Mouse (Mus musculus) adipocyte (in vitro differentiated cells): ENCODE measurements around the gene Gata5.

Experiments
- DNase-seq: peaks from one replicate; pipeline ENCODE4 v3.0.0-alpha.2; 2016; ENCODE audit warnings: low spot score

Gata5 gene

DNA sequence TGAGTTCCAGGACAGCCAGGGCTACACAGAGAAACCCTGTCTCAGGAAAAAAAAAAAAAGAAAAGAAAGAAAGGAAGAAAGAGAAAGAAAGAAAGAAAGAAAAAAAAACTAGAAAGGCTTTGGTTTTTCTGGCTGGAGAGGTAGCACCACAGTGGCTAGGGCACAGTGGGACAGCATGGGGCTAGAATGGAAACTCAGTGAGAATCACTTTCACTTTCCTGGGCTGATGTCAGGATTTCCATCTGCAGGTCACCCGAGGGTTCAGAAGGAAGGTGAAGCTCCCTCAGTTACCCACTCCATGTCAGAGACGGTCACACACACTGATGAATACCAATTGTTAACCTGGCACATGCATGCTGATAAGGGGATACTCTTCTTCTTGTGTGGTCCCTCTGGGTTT lies 26.8 kb downstream of the Gata5 start:
- no peak for DNase-seq

DNA sequence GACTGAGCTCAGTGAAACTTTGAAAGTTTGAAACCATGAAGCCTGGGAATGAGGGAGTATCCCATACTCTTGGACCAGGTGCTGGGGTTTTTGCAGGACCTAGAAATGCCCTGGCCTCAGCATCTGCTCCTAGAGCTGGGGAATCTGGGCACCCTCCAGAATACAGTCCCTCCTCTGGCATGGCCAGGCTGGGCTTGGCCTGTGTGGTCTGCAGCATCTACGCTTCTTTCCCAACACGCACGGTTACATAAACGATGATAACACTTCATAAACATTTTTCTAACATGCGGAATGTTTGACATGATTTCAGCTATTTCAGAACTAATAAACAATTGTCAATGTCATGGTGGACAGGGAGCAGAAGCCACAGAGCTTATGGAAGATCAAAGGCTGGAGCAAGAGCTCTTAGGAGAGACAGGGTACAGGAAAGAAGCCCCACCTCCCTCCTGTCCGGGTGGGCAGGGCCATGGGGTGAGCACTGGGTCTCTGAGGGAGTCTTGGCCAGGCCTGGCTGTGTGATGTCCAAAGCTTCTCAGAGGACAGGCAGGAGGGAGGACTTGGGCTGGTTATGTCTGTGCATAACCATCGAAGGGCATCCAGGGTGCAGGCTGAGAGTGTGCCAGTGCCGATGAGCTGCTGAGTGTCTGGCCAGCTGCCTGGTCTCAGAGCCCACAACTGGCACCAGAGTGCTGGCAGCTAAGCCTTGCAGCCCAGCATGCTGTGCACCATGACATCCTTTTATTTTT lies 27.9 kb downstream of the Gata5 start:
- DNase-seq: peak; percentile 37

DNA sequence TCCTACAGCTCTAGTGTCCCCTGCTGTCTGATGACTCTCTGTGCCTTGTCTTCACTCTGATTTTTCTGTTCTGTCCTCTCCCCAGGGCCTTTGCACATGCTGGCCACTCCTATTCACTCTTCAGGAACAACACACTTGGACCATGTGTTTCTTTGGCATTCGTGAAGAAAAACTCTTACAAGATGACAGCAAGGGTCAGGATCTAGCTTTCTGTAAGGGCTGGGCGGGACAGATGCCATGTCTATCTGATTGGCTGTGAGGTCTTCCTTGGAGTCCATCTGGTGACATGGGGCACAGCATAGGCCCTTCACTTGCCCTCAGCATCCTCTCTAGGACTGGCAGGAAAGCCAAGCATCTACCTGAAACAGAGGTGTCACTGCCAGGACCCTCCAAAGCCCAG lies 28.5 kb downstream of the Gata5 start:
- DNase-seq: no peak

DNA sequence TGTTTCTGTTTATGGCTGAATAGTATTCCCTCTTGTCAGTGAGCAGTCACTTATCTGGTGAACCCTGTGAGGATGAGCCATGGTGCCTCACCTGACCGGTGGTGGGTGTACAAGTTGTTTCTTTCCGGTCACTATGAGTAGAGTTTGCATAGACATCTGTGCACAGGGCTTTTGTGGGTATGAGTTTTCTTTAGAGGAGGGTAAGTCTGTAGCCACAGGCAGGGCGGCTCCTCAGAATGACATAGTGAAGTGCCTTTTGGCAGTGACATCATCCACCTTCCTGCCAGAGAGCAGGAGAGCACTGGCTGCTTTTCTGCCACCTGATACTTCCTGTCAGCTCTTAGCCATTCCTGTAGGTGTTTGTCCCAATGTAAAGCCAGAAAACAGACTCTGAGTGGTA lies 29.0 kb downstream of the Gata5 start:
- DNase-seq: no peak

DNA sequence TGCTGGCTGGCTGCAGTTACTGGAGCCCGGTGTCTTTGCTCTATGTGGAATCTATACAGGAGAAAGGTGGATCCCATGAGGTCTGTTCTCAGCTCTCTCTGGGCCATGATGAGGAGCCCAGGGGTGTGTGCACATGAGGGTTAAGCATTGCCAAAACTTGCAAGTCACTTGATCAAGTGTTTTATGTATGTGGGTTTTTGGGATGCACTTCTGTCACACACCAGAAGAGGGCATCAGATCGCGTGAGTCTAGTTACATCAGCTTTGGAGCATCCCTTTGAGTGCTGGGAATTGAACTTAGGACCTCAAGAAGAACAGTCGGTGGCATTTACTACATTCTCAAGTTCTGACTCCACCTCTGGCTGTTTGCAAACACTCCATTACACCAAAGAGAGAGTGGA lies 29.9 kb downstream of the Gata5 start:
- DNase-seq: no peak

DNA sequence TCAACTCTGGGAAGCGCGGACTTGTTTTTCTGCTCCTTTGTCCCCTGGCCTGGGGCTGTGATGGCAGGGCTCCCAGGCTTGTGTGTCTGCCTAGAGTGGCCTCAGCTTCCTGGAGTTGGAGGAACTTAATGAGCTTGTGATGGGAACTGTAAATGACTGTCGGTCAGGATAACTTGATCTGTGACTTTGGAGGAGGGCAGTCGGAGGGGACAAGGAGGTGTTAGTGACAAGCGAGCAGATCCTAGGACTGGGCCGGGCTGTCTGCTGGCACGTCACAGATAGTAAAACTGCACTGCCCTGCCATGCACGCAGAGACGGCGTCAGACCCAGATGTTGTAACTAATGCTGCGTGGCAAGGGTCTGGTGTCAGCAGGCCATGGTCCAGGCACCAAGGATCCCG lies 31.0 kb downstream of the Gata5 start:
- no peak for DNase-seq

DNA sequence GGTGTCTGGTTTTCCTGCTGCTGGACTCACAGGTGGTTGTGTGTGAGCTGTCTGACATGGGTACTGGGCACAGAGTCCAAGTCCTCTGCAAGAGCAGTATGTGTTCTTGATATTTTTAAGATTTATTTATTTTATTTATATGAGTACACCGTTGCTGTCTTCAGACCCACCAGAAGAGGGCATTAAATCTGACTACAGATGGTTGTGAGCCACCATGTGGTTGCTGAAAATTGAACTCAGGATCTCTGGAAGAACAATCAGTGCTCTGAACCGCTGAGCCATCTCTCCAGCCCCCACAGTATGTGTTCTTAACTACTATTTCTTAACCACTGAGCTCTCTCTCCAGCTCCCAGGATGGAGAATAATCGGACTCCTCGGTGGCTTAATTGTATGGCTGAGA lies 32.3 kb downstream of the Gata5 start:
- no peak for DNase-seq

DNA sequence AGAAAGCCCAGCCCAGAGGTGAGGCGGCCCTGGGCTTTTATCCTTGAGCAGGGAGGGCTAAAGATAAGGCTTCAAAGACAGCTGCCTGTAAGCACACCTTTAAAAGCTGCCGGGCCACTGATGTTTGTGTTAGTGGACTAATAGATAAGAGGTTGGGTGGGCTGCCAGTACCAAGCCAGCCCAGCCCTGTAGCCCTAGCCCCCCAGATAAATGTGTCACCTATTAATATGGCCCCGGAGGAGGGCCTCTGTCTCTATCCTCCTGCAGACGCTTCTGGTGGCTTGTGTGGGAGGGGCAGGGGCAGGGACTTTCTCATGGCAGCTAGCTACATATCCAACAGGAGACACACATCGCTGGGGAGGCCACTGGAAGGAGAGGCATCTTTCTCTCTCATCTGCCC lies 33.7 kb downstream of the Gata5 start:
- DNase-seq: no peak

DNA sequence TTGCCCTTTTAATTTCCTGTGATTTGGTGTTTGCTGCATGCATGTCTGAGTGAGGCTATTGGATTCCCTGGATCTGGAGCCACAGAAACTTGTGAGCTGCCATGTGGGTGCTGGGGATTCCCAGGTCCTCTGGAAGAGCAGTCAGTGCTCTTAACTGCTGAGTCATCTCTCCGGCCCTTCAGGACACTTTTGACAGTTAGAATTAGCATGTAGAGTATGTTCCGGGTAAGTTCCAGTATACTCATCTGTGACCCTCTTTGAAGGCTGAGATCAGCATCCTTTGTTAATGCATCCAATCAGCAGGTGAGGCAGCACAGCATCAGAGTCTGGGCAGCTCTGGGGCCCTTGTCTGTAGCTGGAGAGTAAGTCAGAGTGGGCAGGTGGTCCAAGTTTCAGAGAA lies 34.2 kb downstream of the Gata5 start:
- DNase-seq: no peak

DNA sequence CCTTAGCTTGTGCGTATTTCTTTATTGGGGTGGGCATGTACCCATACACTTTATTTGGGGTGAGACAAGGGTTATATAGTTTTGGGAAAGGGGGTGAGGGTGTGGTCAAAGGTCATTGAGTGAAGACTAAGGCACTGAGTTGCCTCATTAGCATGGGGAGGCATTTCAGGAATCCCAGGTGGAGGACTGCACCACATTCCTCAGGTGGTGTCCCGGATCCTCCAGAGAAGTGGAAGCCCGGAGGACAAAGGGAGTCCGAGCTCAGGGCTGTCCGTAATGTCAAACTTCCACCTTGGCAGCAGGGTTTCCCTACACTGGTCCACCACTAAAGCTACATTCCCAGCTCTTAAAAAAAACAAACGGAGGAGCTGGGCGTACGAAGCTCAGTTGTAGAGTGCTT lies 41.6 kb downstream of the Gata5 start:
- DNase-seq: no peak

DNA sequence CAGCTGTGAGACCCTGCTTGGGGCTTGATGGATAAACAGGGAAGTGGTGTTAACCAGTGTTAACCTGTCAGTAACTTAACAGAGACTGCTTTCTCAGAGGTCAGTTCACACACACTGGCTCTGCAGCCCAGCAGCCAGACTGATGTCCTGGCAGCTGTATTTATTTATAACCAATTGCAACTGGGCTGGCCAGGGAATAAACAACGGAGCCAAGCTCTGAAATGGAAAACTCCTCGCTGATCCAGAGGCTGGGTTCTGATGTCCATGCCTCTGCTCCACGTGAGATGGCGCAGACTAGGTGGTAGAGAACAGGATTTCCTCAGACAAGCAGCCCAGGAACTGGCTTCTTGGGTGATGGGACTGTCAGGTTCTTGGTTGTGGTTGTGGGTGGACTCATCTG lies 42.5 kb downstream of the Gata5 start:
- no peak for DNase-seq

DNA sequence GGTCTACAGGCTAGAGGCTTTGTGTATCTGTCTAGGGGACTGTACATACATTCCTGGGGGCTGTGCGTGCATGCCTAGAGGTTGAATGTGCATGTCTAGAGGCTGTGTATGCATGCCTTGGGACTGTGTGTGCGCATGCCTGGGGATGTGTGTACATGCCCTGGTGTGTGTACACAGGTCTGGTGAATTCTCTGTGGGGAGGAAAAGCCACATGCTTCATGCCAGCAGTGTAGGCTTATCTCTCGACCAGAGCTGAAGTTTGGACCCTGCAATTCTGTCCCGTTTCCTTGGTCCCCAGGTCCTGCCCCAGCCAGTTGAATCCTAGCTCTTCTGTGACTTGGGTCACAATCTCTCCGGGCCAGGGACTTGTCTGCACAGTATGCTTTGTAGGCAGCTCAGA lies 42.9 kb downstream of the Gata5 start:
- no peak for DNase-seq

DNA sequence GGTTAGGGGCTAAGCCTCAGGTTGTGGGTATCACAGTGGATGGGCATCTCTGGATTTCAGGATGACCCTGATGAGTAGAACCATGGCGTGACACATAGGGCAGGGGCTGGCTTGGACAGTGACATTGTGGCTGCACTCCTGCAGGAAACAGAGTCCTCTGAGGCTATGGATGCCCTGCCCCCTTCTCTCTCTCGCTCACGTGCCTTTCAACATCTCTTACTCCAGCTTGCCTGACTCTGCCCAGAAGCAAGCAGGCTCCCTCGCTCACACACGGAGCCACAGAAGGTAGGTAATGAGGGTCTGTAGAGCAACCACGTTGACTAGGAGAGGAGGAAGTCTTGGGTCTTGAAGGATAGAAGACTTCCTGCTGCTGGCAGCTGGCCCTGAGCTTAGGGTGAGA lies 44.0 kb downstream of the Gata5 start:
- DNase-seq: no peak

DNA sequence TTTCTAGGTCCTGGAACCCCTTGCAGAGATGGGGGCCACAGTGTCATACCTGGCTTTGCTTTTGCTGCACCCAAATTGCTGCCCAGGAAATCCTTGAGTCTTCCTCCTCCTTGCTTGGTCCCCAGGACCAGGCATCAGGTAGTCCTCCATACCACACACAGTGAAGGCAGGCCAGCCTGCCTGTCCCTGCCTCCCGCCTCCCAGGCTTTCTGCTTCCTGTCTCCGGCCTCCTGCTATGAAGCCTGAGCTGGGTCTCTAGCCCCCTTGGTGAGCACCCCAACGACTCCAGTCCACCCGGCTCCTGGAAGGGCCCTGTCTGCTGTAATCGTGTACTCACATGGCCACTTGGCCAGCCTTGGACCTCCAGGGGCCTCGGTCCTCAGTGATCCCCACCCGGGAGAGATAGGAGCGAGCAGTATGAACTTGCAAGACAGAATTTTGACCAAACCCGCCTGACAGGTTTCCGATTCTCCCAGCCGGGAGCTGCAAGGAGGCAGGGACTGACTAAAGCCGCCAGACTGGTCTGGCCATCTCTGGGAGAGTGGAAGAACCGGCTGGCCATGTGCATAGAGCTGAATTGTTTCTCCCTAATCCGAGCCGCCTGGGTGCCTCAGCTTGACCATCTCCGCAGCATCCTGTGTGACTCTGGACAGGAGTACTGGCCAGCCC lies 44.9 kb downstream of the Gata5 start, which contains the start of gene Rbbp8nl:
TSS of gene Rbbp8nl (minus strand) at position 440 of the 669 bp plus-strand sequence.
- DNase-seq: no peak

DNA sequence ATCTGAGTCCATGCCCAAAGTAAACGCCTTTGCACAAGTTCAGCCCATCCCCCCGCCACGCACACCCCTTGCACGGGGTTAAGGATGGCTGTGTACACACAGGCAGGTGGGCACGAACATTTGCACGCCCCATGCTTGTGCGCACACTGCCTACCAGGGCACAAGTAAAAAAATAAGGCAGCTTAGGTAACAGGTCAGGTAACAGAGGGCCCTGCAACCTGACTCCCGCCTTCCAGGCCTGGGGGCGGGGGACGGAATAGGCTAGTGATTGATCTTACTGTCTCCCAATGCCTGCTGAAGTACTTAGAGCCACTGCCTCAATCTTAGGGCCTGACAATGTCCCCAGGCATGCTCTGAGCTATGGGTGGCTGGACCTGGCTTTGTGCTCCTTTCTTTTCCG lies 45.5 kb downstream of the Gata5 start:
- no peak for DNase-seq

DNA sequence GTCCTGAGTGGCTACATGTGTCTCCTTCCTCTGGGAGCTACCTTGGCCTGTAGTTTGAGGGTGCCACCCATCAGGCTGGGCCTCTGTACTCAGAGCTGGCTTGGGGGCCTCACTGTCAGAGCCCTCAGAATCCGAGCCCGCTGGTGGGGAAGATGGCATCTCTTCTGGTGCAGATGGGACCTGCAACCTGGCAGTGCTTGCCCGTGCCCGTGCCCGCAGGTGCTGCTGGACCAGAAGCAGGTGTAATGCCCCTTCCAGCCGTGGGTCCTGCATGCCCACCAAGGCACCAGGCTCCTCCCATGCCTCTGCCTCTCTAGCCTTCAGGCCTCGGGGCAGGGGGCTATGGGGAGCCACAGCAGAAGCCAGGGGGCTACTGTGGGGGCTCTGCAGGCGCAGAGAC lies 55.2 kb downstream of the Gata5 start:
- no peak for DNase-seq

DNA sequence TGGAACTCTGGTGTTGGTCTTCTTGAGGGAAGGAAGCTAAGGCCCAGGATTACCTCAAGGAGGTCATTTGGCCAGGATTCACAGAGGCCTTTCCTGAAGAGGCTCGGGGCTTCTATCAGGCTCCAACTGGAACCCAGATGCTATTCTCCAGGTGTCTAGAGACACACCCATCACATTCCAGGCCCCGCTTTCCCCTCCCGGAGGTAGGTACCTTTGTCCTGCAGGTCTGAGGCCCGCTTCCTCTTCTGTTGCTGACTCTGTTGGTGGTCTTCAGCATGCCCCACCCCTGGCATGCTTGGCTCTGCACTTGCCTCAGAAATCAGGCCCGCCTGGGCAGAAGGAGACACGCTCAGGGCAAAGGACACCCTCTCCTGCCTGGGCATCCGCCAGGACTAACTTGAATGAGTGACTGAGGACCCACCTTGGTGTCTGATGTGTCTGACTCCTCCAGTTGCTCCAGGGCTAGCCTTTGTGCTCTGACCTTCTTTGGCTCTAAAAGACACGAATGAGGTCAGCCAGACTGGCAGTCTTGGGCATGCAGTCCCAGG lies 56.7 kb downstream of the Gata5 start:
- no peak for DNase-seq

DNA sequence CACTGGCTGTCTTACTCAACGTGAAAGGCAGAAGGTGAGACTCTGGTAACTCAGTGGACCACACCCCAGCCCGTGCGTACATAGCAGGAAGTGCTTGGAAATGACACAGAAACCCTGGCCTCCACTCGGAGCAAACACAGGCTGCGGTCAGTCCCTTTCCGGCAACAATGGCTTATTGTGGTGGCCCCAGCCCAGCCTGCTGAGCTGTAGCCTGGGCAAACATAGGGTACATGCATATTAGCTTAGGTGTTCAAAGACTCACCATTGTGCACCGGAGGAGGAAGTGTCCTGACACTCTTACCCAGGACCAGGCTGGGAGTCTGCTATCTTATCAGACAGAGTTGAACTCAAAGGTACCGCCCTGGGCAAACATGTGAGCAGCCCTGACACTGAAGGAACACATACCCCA lies 57.6 kb downstream of the Gata5 start:
- no peak for DNase-seq

DNA sequence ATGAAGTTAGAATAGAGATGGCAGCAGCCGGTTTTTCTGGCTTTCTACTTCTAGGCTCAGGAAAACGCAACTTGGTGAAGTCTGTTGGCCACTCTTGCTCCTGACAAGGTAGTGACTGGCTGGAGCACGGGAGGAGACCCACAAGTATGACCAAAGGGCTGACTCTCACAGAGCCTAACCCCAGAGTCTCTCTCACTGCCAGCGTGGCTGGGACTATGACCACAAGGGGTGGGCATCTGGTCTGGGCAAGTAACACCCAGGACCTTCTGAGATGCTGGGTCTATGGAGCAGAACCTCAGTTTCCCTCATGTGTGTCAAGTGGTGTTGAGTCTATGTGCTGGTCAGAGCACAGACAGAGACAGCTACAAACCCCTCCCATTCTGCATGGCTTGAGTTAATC lies 58.1 kb downstream of the Gata5 start:
- DNase-seq: no peak

DNA sequence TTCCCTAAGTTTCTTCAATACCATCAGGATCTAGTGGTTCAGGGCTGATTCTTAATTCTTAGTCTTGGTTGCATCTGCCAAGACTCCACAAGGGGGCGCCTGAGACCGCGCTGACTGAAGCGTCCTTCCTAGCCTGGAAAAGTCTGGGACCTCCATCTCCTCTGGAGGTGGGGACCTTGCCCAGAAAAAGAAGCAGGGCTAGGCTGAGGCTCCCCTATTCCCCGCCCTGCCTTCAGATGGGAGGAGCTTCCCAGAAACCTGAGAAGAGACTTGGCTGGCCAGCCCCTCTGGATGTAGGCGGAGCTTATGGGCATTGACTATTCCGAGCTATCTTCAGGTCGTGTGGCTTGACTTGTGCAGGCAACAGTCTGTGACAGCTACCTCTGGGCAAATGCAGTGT lies 58.7 kb downstream of the Gata5 start:
- DNase-seq: peak; percentile 81
